Mouse (Mus musculus): Measurements from ENCODE around the gene Mdm2.

- no peak for TF ChIP-seq TAL1 (IDR thresholded peaks at IDR 0.05; ENCODE audit: low read length)
- no peak for TF ChIP-seq GATA1 (IDR thresholded peaks at IDR 0.05; ENCODE audit: low read length)
Observed at GRCm38 (mm10) chr10:117643302-117643701, 67.3 kb downstream of the Mdm2 start.

All from erythroblast, embryonic 14.5 days (primary cell).